Mouse (Mus musculus) lung, embryonic 14.5 days (tissue): Measurements from ENCODE around the gene Git1. TPM values are rescaled to one million over a fixed set of nuclear protein-coding genes. Genes with fewer than 3 reads are reported as not detected.
"Not testable (repeated sequence)": the region's sequence is repeated elsewhere in the genome, so short reads cannot be mapped to it uniquely, and the experiment has no call there.

Experiments used
- ATAC-seq: fragments of 200-750 bp; cut with Nextera tagmentation; 2 replicates; pipeline ENCODE4 v1.8.0; 2017; ENCODE audit warnings: mild to moderate bottlenecking, moderate TSS enrichment, moderate library complexity; ENCODE audit not compliant: insufficient read depth
- DNase-seq: peaks from one replicate; pipeline ENCODE4 v3.0.0-alpha.2; 2015
- H3K27ac ChIP-seq: fragments of 300-500 bp; sonication (generic); 2 replicates; pipeline ENCODE4 v1.5.1; 2014; ENCODE audit warnings: low read depth, mild to moderate bottlenecking, moderate library complexity
- H3K27me3 ChIP-seq: fragments of 300-500 bp; sonication (generic); 2 replicates; pipeline ENCODE4 v1.6.1; 2014; ENCODE audit warnings: low read length, control low read depth; ENCODE audit not compliant: insufficient read depth
- H3K36me3 ChIP-seq: fragments of 300-500 bp; sonication (generic); 2 replicates; pipeline ENCODE4 v1.6.1; 2014; ENCODE audit warnings: control low read depth; ENCODE audit not compliant: insufficient read depth
- H3K4me1 ChIP-seq: fragments of 300-500 bp; sonication (generic); 2 replicates; pipeline ENCODE4 v1.6.1; 2014; ENCODE audit warnings: antibody characterized with exemption, control low read depth; ENCODE audit not compliant: insufficient read depth
- H3K4me2 ChIP-seq: fragments of 300-500 bp; sonication (generic); 2 replicates; pipeline ENCODE4 v1.6.1; 2014; ENCODE audit warnings: mild to moderate bottlenecking
- H3K4me3 ChIP-seq: fragments of 300-500 bp; sonication (generic); 2 replicates; pipeline ENCODE4 v1.5.1; 2014; ENCODE audit warnings: low read depth, low read length
- H3K9ac ChIP-seq: fragments of 300-500 bp; sonication (generic); 2 replicates; pipeline ENCODE4 v1.6.1; 2014
- H3K9me3 ChIP-seq: fragments of 300-500 bp; sonication (generic); 2 replicates; pipeline ENCODE4 v1.6.1; 2016; ENCODE audit warnings: low read depth, low read length, control low read depth
- CTCF ChIP-seq: IDR thresholded peaks from 2 replicates; pipeline ENCODE4 v1.5.1; 2016; ENCODE audit warnings: antibody characterized with exemption, low read depth
- WGBS: fragments of 180-500 bp; shearing (Covaris S2); extraction: QIAGEN DNeasy Blood & Tissue Kit; methylation state at CpG from one replicate; pipeline ENCODE4 v1.1.7; 2014; 5-methylcytosine and 5-hydroxymethylcytosine counted together
- polyA plus RNA-seq: library from polyadenylated mRNA; unstranded; fragments of >200 nt; fragmentation: Nextera tagmentation; extraction: Ambion mirVana; gene quantifications from 2 replicates; pipeline ENCODE4 v1.2.1, GENCODE M21; 2014

Gene Git1
- polyA plus RNA-seq, 1 experiment from 2014 or later = 21.1 TPM

DNA sequence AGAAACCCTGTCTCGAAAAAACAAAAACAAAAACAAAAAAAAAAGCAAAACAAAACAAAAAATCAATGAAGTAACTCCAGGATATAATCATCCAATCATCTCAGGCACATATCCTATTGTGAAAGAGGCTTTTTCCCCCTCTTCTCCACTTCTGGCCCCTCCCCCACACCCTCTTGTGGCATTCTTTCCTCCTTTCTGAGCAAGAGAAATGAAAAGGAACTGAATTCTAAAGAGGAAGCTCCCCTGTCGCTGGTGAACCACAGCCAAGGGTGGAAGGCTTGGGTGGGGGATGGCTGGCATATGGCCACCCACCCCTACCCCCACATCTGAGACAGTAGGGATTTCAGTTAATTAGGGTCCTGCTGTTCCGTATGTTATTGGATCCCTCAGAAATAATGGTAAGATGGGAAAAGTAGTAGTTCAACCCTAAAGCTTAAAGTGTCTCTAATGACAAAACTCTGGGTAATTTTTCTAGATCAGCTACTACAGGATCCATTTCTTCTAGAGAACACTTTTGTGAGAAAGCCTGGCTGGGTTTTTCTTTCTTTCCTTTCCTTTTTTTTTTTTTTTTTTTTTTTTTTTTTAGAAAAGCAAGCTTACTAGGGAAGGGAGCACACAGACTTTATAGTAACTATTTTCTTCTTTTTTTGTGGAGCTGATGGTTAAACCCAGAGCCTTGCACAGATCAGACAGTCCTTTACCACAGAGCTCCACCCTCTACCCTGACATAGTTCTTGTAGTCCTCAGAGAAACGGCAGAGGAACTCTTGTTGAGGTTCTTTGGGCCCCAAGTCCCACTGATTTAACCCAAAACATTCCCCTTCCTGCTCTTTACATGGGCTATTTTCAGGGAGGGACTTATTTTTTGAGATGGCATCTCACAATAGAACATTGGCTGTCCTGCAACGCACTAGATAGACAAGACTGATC lies 27.5 kb downstream of the Git1 start:
- no peak overlapping the region for H3K9ac ChIP-seq
- TF ChIP-seq CTCF = no peak
- H3K9me3 ChIP-seq = no peaks in the 10 kb centered on the region
- no peak overlapping the region for H3K27ac ChIP-seq
- no peak overlapping the region for H3K4me2 ChIP-seq
- peaks cover 9% of the 10 kb centered on the region for H3K27me3 ChIP-seq
- no peak overlapping the region for H3K4me3 ChIP-seq
- no peak for ATAC-seq
- H3K4me1 ChIP-seq = peaks cover under 1% of the 10 kb centered on the region; the same call in 1 of the 2 replicates
- H3K36me3 ChIP-seq = no peaks in the 10 kb centered on the region
- peak; percentile 23 for DNase-seq
- WGBS = 49% methylated on average over 5 of the region's 5 CpGs

DNA sequence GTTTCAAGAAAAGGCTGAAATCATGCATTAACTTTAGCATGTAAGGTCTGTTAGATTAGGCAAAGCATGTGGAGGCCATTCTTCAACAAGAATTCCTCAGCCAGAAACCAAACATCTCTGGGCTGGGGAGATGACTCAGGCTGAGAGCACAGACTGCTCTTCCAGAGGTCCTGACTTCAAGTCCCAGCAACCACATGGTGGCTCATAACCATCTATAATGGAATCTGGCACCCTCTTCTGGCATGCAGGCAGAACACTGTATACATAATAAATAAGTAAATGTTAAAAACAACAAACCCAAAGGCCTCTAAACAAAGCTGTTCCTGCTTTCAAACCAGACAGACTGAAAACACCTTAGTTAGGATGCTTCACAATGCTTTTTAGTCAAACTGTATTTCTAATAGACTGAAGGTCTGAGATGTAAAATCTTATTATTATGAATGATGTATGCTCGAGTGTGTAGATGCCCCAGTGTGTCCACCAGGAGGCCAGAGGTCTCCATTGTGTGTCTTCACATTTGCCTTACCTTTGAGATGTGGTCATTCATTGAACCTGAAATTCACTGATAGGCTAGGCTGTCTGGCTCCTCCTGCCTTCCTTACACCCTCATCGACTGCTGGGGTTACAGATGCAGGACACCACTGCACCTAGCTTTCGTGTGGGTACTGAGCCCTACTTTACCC lies 32.6 kb downstream of the Git1 start:
- no peaks in the 10 kb centered on the region for H3K27me3 ChIP-seq
- H3K36me3 ChIP-seq = no peaks in the 10 kb centered on the region
- no peaks in the 10 kb centered on the region for H3K9me3 ChIP-seq
- no peak for ATAC-seq
- no peaks in the 10 kb centered on the region for H3K4me1 ChIP-seq
- H3K9ac ChIP-seq = no peak overlapping the region
- TF ChIP-seq CTCF = no peak
- no peak overlapping the region for H3K4me3 ChIP-seq
- H3K27ac ChIP-seq = no peak overlapping the region
- DNase-seq = no peak
- H3K4me2 ChIP-seq = no peak overlapping the region
- WGBS = 76% methylated on average over 3 of the region's 3 CpGs

DNA sequence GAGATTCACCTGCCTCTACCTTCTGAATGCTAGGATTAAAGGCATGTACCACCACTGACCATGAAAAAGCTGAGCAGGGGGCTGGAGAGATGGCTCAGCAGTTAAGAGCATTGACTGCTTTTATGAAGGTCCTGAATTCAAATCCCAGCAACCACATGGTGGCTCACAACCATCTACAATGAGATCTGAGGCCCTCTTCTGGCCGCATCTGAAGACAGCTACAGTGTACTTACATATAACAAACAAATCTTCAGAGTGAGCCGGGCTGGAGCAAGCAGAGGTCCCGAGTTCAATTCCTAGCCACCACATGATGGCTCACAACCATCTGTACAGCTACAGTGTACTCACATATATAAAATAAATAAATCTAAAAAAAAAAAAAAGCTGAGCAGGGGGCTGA lies 35.1 kb downstream of the Git1 start:
- H3K27ac ChIP-seq, H3K9ac ChIP-seq, H3K4me3 ChIP-seq, H3K9me3 ChIP-seq, H3K4me2 ChIP-seq, H3K36me3 ChIP-seq, DNase-seq, ATAC-seq, H3K27me3 ChIP-seq, H3K4me1 ChIP-seq: not testable (repeated sequence)
- WGBS = 86% methylated on average over 3 of the region's 3 CpGs

DNA sequence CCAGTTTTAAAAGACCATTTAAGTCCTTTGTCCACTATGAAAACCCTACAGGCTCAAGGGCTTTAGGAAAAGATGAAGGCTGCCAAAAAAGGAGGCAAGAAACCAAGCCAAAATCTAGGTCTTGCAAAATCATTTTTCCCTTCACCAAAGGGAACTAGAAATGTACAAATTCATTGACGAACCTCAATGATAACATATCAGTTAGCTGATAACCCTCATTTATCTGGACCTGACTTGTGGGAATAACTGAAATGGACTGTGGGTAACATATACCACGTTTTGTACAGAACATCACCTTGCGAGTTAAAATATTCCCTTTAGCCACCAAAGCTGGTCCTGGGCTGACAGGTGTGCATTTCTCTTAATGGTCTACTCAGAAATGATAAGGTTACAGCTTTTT lies 36.3 kb downstream of the Git1 start:
- Histone ChIP-seq H3K36me3 (peaks cover 8% of the 10 kb centered on the region), H3K9me3 (no peaks in the 10 kb centered on the region), H3K27ac (no peak overlapping the region), H3K27me3 (no peaks in the 10 kb centered on the region), H3K4me1 (no peaks in the 10 kb centered on the region), H3K9ac (no peak overlapping the region), H3K4me2 (no peak overlapping the region), H3K4me3 (no peak overlapping the region)
- ATAC-seq (no peak), DNase-seq (no peak)
- no peak for TF ChIP-seq CTCF
- WGBS = 76% methylated on average over 3 of the region's 3 CpGs

DNA sequence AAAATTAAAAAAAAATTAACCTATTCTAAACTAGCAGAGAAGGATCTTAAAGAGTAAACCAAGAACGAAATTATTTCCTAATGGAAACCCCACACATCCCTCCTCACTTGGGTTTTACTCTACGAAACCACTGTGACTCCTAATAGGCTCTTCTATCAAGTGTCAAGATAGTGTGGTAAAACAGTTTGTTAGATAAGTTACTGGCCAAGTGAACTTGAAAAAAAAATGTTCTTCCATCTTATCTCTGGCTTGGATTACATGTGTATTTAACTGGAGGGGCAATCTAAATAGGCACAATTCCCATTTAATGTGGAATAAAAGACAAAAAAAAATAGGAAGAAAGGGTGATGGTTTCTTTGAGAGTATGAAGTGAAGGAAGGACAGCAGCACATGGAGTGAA lies 37.5 kb downstream of the Git1 start:
- DNase-seq = no peak
- Histone ChIP-seq H3K4me1 (no peaks in the 10 kb centered on the region), H3K4me2 (no peak overlapping the region), H3K4me3 (no peak overlapping the region), H3K36me3 (peaks cover 13% of the 10 kb centered on the region), H3K9me3 (no peaks in the 10 kb centered on the region), H3K27ac (no peak overlapping the region), H3K27me3 (no peaks in the 10 kb centered on the region), H3K9ac (no peak overlapping the region)
- TF ChIP-seq CTCF = no peak
- ATAC-seq = no peak
- 76% methylated on average over 2 of the region's 2 CpGs for WGBS

DNA sequence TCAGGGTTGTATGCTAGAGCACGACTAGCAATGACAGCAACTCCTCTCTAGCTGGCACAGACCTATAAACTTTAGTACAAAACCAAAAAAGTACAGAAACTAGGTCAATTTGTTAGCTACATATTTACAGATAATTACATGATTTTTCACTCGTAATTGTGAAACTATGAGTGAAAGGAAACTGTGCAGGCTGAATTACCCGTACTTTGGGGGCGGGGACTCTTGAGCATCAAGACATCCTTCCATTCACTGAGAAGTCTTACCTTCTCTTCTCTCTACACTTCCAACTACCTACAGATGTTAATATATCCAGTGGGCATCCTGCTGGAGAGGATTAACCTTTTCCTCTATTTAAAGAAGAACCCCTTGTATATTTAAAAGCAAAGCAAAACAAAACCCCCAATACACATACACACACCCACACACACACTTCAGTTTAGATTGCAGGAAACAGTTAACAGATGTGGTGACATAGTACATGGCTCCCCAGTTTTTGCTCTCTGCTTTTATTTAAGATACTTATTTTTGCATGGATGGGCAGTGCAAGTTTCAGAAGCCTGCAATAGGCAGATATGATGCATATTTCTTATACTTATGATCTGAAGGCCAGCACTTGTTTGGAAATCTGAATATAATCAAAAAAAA lies 39.0 kb downstream of the Git1 start:
- H3K27me3 ChIP-seq = no peaks in the 10 kb centered on the region
- H3K4me2 ChIP-seq = no peak overlapping the region
- H3K27ac ChIP-seq = no peak overlapping the region
- H3K36me3 ChIP-seq = peaks cover 25% of the 10 kb centered on the region
- no peak overlapping the region for H3K9ac ChIP-seq
- H3K4me1 ChIP-seq = no peaks in the 10 kb centered on the region
- DNase-seq (no peak), ATAC-seq (no peak)
- H3K4me3 ChIP-seq = no peak overlapping the region
- no peak for TF ChIP-seq CTCF
- WGBS = 80% methylated on average over 4 of the region's 4 CpGs
- H3K9me3 ChIP-seq = no peaks in the 10 kb centered on the region

DNA sequence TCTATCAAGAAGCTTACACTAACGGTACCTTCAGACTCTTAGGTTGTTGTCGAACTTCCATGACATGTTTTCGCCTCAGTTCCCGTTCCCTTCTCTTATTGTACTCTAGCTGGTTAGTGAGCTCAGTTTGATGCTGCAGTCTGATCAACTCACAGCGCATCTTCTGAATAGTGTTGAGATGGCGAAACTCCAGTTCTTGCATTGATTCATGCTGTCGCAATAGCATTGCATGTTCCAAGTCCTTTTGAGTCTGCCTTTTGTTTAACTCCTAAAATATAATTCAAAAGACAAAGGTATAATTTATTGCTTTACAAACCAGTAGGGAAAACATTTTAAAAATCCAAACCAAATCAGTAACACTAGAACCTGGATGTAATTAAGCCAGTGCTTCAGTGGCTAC lies 51.9 kb downstream of the Git1 start:
- H3K4me2 ChIP-seq = no peak overlapping the region
- 95% methylated on average over 7 of the region's 7 CpGs for WGBS
- no peaks in the 10 kb centered on the region for H3K9me3 ChIP-seq
- no peaks in the 10 kb centered on the region for H3K4me1 ChIP-seq
- H3K27ac ChIP-seq = no peak overlapping the region
- ATAC-seq = no peak
- H3K27me3 ChIP-seq = no peaks in the 10 kb centered on the region
- no peak for DNase-seq
- no peak for TF ChIP-seq CTCF
- peaks cover 86% of the 10 kb centered on the region for H3K36me3 ChIP-seq
- no peak overlapping the region for H3K4me3 ChIP-seq
- H3K9ac ChIP-seq = no peak overlapping the region

Other genes with a start within 250 kb of the Git1 start
- gene Coro6, start 31.2 kb upstream of the Git1 start, polyA plus RNA-seq = 0.22 and 0.99 TPM in 2 replicates
- 12.1 and 12.9 TPM in 2 replicates for gene Ankrd13b, start 3.9 kb upstream of the Git1 start, polyA plus RNA-seq
- gene Abhd15, start 21.6 kb downstream of the Git1 start, polyA plus RNA-seq = 3.0 and 3.2 TPM in 2 replicates
- 39.2 and 40.3 TPM in 2 replicates for gene Trp53i13, start 22.4 kb downstream of the Git1 start, polyA plus RNA-seq
- gene Gm10392, start 25.6 kb downstream of the Git1 start, polyA plus RNA-seq = 0.16 TPM in 1 of 2 replicates, not detected in the other
- gene Taok1, start 114.3 kb downstream of the Git1 start, polyA plus RNA-seq = 20.8 TPM in 2 replicates
- 6.5 and 7.5 TPM in 2 replicates for gene Nufip2, start 192.6 kb downstream of the Git1 start, polyA plus RNA-seq
- gene Cryba1, start 231.7 kb downstream of the Git1 start, polyA plus RNA-seq = not detected in 2 replicates